Mouse (Mus musculus) erythroblast, adult 5-6 weeks (primary cell): ENCODE measurements around the gene 1700102P08Rik. TPM values are rescaled to one million over a fixed set of nuclear protein-coding genes. Genes with fewer than 3 reads are reported as not detected.
A peak's percentile ranks its signal among the peaks of the same experiment; 100 is the strongest.

Experiments used
- ATAC-seq: replicated peaks from 2 replicates; pipeline ENCODE4 v1.8.0; 2016; ENCODE audit warnings: moderate number of reproducible peaks, mild to moderate bottlenecking, moderate TSS enrichment, inconsistent platforms; ENCODE audit not compliant: poor library complexity, low FRiP score, severe bottlenecking
- total RNA-seq, 2 experiments: library from RNA; stranded (forward) in 1 of 2; stranded (reverse) in 1 of 2; fragments of 150-400 nt in 1 of 2; fragments of 200-764, 138-1000 nt in 1 of 2; gene quantifications; 2 replicates each; pipeline versions ENCODE4 v1.2.3 to v1.2.4; 2015 to 2017; ENCODE audit warnings: low replicate concordance in 2 of 2

1700102P08Rik gene
- total RNA-seq, 2 experiments from 2014 or later: 8.6 to 10.5 TPM

GRCm38 (mm10) chr9:108455747-108456571 is 63.4 kb downstream of the 1700102P08Rik start:
- no peak for ATAC-seq

- no peak for ATAC-seq
Observed at GRCm38 (mm10) chr9:108456953-108457352, 64.3 kb downstream of the 1700102P08Rik start.

- peak; percentile 15; the same call in 1 of the 2 replicates for ATAC-seq
Observed at GRCm38 (mm10) chr9:108459939-108460318, 67.3 kb downstream of the 1700102P08Rik start.

Other genes with a start within 250 kb of the 1700102P08Rik start
- 0.38 and 1.0 TPM in 2 replicates for gene Bsn, start 202.4 kb upstream of the 1700102P08Rik start, total RNA-seq (2015; ENCODE audit: low replicate concordance)
- gene Bsn, start 202.4 kb upstream of the 1700102P08Rik start, total RNA-seq (2017; ENCODE audit: low replicate concordance): 1.3 and 2.0 TPM in 2 replicates
- gene Dag1, start 128.8 kb upstream of the 1700102P08Rik start, total RNA-seq (2015; ENCODE audit: low replicate concordance): 1.7 and 6.7 TPM in 2 replicates
- 1.7 TPM in 2 replicates for gene Dag1, start 128.8 kb upstream of the 1700102P08Rik start, total RNA-seq (2017; ENCODE audit: low replicate concordance)
- 0.58 TPM in 1 of 2 replicates, not detected in the other for gene Nicn1, start 102.4 kb upstream of the 1700102P08Rik start, total RNA-seq (2015; ENCODE audit: low replicate concordance)
- gene Nicn1, start 102.4 kb upstream of the 1700102P08Rik start, total RNA-seq (2017; ENCODE audit: low replicate concordance): 1.0 TPM in 1 of 2 replicates, not detected in the other
- gene Amt, start 96.0 kb upstream of the 1700102P08Rik start, total RNA-seq (2015; ENCODE audit: low replicate concordance): not detected in 2 replicates
- 0.51 TPM in 1 of 2 replicates, not detected in the other for gene Amt, start 96.0 kb upstream of the 1700102P08Rik start, total RNA-seq (2017; ENCODE audit: low replicate concordance)
- 149 and 157 TPM in 2 replicates for gene Rhoa, start 86.7 kb upstream of the 1700102P08Rik start, total RNA-seq (2015; ENCODE audit: low replicate concordance)
- 238 and 268 TPM in 2 replicates for gene Rhoa, start 86.7 kb upstream of the 1700102P08Rik start, total RNA-seq (2017; ENCODE audit: low replicate concordance)
- 6.1 and 9.2 TPM in 2 replicates for gene Tcta, start 86.6 kb upstream of the 1700102P08Rik start, total RNA-seq (2015; ENCODE audit: low replicate concordance)
- gene Tcta, start 86.6 kb upstream of the 1700102P08Rik start, total RNA-seq (2017; ENCODE audit: low replicate concordance): 4.1 and 4.5 TPM in 2 replicates
- 5,168 and 5,395 TPM in 2 replicates for gene Gpx1, start 53.9 kb upstream of the 1700102P08Rik start, total RNA-seq (2015; ENCODE audit: low replicate concordance)
- gene Gpx1, start 53.9 kb upstream of the 1700102P08Rik start, total RNA-seq (2017; ENCODE audit: low replicate concordance): 4,534 and 5,176 TPM in 2 replicates
- gene Usp4, start 45.0 kb upstream of the 1700102P08Rik start, total RNA-seq (2015; ENCODE audit: low replicate concordance): 158 and 217 TPM in 2 replicates
- 141 and 164 TPM in 2 replicates for gene Usp4, start 45.0 kb upstream of the 1700102P08Rik start, total RNA-seq (2017; ENCODE audit: low replicate concordance)
- gene Ccdc36, start 35.7 kb downstream of the 1700102P08Rik start, total RNA-seq (2015; ENCODE audit: low replicate concordance): not detected in 2 replicates
- gene Ccdc36, start 35.7 kb downstream of the 1700102P08Rik start, total RNA-seq (2017; ENCODE audit: low replicate concordance): not detected in 2 replicates
- gene BC048562, start 43.7 kb downstream of the 1700102P08Rik start, total RNA-seq (2015; ENCODE audit: low replicate concordance): not detected in 2 replicates
- not detected in 2 replicates for gene BC048562, start 43.7 kb downstream of the 1700102P08Rik start, total RNA-seq (2017; ENCODE audit: low replicate concordance)
- gene Ccdc71, start 67.7 kb downstream of the 1700102P08Rik start, total RNA-seq (2015; ENCODE audit: low replicate concordance): 6.1 and 21.7 TPM in 2 replicates
- gene Ccdc71, start 67.7 kb downstream of the 1700102P08Rik start, total RNA-seq (2017; ENCODE audit: low replicate concordance): 1.5 and 5.8 TPM in 2 replicates
- gene Klhdc8b, start 68.8 kb downstream of the 1700102P08Rik start, total RNA-seq (2015; ENCODE audit: low replicate concordance): 0.77 and 2.9 TPM in 2 replicates
- gene Klhdc8b, start 68.8 kb downstream of the 1700102P08Rik start, total RNA-seq (2017; ENCODE audit: low replicate concordance): 3.3 and 4.3 TPM in 2 replicates
- gene Lamb2, start 86.9 kb downstream of the 1700102P08Rik start, total RNA-seq (2015; ENCODE audit: low replicate concordance): not detected in 2 replicates
- gene Lamb2, start 86.9 kb downstream of the 1700102P08Rik start, total RNA-seq (2017; ENCODE audit: low replicate concordance): not detected in 2 replicates
- gene Usp19, start 97.8 kb downstream of the 1700102P08Rik start, total RNA-seq (2015; ENCODE audit: low replicate concordance): 57.9 and 59.6 TPM in 2 replicates
- gene Usp19, start 97.8 kb downstream of the 1700102P08Rik start, total RNA-seq (2017; ENCODE audit: low replicate concordance): 80.2 and 94.7 TPM in 2 replicates
- gene Qars, start 114.9 kb downstream of the 1700102P08Rik start, total RNA-seq (2015; ENCODE audit: low replicate concordance): 18.6 and 69.2 TPM in 2 replicates
- gene Qars, start 114.9 kb downstream of the 1700102P08Rik start, total RNA-seq (2017; ENCODE audit: low replicate concordance): 54.2 and 64.6 TPM in 2 replicates
- 26.9 and 40.5 TPM in 2 replicates for gene Qrich1, start 124.0 kb downstream of the 1700102P08Rik start, total RNA-seq (2015; ENCODE audit: low replicate concordance)
- 55.7 and 59.0 TPM in 2 replicates for gene Qrich1, start 124.0 kb downstream of the 1700102P08Rik start, total RNA-seq (2017; ENCODE audit: low replicate concordance)
- 64.2 and 120 TPM in 2 replicates for gene Impdh2, start 167.5 kb downstream of the 1700102P08Rik start, total RNA-seq (2015; ENCODE audit: low replicate concordance)
- 50.0 and 52.2 TPM in 2 replicates for gene Impdh2, start 167.5 kb downstream of the 1700102P08Rik start, total RNA-seq (2017; ENCODE audit: low replicate concordance)
- gene Ndufaf3, start 174.6 kb downstream of the 1700102P08Rik start, total RNA-seq (2015; ENCODE audit: low replicate concordance): 8.3 and 15.9 TPM in 2 replicates
- 3.1 and 4.2 TPM in 2 replicates for gene Ndufaf3, start 174.6 kb downstream of the 1700102P08Rik start, total RNA-seq (2017; ENCODE audit: low replicate concordance)
- 26.8 and 47.5 TPM in 2 replicates for gene Dalrd3, start 177.1 kb downstream of the 1700102P08Rik start, total RNA-seq (2015; ENCODE audit: low replicate concordance)
- gene Dalrd3, start 177.1 kb downstream of the 1700102P08Rik start, total RNA-seq (2017; ENCODE audit: low replicate concordance): 10.3 and 11.4 TPM in 2 replicates
- gene Wdr6, start 185.9 kb downstream of the 1700102P08Rik start, total RNA-seq (2015; ENCODE audit: low replicate concordance): 2.1 and 4.0 TPM in 2 replicates
- gene Wdr6, start 185.9 kb downstream of the 1700102P08Rik start, total RNA-seq (2017; ENCODE audit: low replicate concordance): 1.5 and 1.7 TPM in 2 replicates
- gene P4htm, start 204.9 kb downstream of the 1700102P08Rik start, total RNA-seq (2015; ENCODE audit: low replicate concordance): not detected in 2 replicates
- 1.8 TPM in 1 of 2 replicates, not detected in the other for gene P4htm, start 204.9 kb downstream of the 1700102P08Rik start, total RNA-seq (2017; ENCODE audit: low replicate concordance)